Mouse (Mus musculus) limb, embryonic 13.5 days (tissue): ENCODE data around the gene Dnaaf1. TPM values are rescaled to one million over a fixed set of nuclear protein-coding genes. Genes with fewer than 3 reads are reported as not detected.

Experiments used
- ATAC-seq: fragments of 200-750 bp; cut with Nextera tagmentation; 2 replicates; pipeline ENCODE4 v1.8.0; 2017; ENCODE audit warnings: low read depth, moderate number of reproducible peaks, moderate TSS enrichment; ENCODE audit not compliant: low FRiP score
- H3K27ac ChIP-seq: fragments of 300-500 bp; sonication (generic); 2 replicates; pipeline ENCODE4 v1.5.1; 2015; ENCODE audit warnings: inconsistent platforms, mild to moderate bottlenecking, moderate library complexity
- H3K27me3 ChIP-seq: fragments of 300-500 bp; sonication (generic); 2 replicates; pipeline ENCODE4 v1.6.1; 2015; ENCODE audit warnings: mild to moderate bottlenecking, inconsistent platforms
- H3K36me3 ChIP-seq: fragments of 300-500 bp; sonication (generic); 2 replicates; pipeline ENCODE4 v1.6.1; 2015; ENCODE audit warnings: inconsistent platforms, mild to moderate bottlenecking, moderate library complexity
- H3K4me1 ChIP-seq: fragments of 300-500 bp; sonication (generic); 2 replicates; pipeline ENCODE4 v1.6.1; 2015; ENCODE audit warnings: inconsistent platforms
- H3K4me2 ChIP-seq: fragments of 300-500 bp; sonication (generic); replicated peaks from 2 replicates; pipeline ENCODE4 v1.6.1; 2015; ENCODE audit warnings: inconsistent platforms, mild to moderate bottlenecking, moderate library complexity
- H3K4me3 ChIP-seq: fragments of 300-500 bp; sonication (generic); 2 replicates; pipeline ENCODE4 v1.5.1; 2015; ENCODE audit warnings: moderate library complexity, mild to moderate bottlenecking, inconsistent platforms
- H3K9ac ChIP-seq: fragments of 300-500 bp; sonication (generic); 2 replicates; pipeline ENCODE4 v1.6.1; 2015; ENCODE audit warnings: mild to moderate bottlenecking, inconsistent platforms
- H3K9me3 ChIP-seq: fragments of 300-500 bp; sonication (generic); 2 replicates; pipeline ENCODE4 v1.6.1; 2016; ENCODE audit warnings: inconsistent platforms
- WGBS: fragments of 180-500 bp; shearing (Covaris S2); methylation state at CpG from one replicate; pipeline ENCODE4 v1.1.7; 2015; 5-methylcytosine and 5-hydroxymethylcytosine counted together
- polyA plus RNA-seq: library from polyadenylated mRNA; unstranded; fragments of >200 nt; fragmentation: Nextera tagmentation; extraction: Ambion mirVana; gene quantifications from 2 replicates; pipeline ENCODE4 v1.2.1, GENCODE M21; 2015

The Dnaaf1 gene
- polyA plus RNA-seq, 1 experiment from 2014 or later, result 0.11 TPM

DNA sequence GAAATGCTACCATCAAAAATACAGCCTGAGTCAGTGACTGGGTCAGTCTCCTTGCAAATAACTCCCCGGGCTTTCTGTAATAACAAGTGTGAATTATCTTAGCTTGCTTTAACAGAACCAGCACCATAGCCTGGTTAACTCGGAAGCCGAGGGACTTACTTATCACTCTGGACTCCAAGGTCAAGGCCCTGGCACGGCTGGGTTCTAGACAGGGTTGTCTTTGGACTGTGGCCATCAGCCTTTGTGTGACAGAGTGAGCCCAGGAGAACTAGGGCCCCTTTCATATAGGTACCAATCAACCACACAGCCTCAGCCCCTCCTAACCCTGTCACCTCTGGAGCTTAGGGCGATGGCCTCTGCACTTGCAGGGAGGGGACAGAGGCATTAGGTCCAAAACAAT is 66.0 kb downstream of the Dnaaf1 start:
- H3K9ac ChIP-seq, result no peak overlapping the region
- 83% methylated on average over 5 of the region's 5 CpGs for WGBS
- no peak overlapping the region for H3K27ac ChIP-seq
- ATAC-seq, result no peak
- H3K4me2 ChIP-seq, result no peak overlapping the region
- H3K27me3 ChIP-seq, result 0 out of 2 replicates have a peak, but pooled peaks cover 4% of the 10 kb centered on the region
- H3K9me3 ChIP-seq, result 0 out of 2 replicates have a peak, but pooled peaks cover 5% of the 10 kb centered on the region
- no peak overlapping the region for H3K4me3 ChIP-seq
- no peaks in the 10 kb centered on the region for H3K36me3 ChIP-seq
- no peaks in the 10 kb centered on the region for H3K4me1 ChIP-seq

DNA sequence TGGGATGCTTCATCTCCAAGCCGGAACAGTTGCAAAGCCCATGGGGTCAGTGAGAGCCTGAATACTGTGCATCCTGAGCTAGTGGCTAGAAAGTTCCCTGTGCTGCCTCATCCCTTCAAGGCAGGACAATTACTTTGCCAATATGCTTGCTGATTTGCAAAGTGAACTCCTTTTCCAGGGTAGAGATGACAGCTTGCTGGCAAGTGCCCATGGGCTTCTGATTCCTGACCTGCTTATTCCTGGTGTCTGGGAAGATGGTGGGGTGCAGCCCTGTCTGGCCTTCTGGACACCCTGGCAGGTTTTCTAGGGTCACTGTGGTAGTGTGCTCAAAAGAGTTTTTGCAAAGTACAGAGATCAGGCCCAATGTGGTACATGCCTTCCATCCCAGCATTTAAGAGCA is 67.9 kb downstream of the Dnaaf1 start:
- Histone ChIP-seq H3K9ac (no peak overlapping the region), H3K4me1 (no peaks in the 10 kb centered on the region), H3K36me3 (no peaks in the 10 kb centered on the region), H3K27me3 (no peaks in the 10 kb centered on the region), H3K4me3 (no peak overlapping the region), H3K27ac (no peak overlapping the region), H3K9me3 (0 out of 2 replicates have a peak, but pooled peaks cover 8% of the 10 kb centered on the region), H3K4me2 (no peak overlapping the region)
- 87% methylated on average over 1 of the region's 1 CpGs for WGBS
- ATAC-seq, result no peak

DNA sequence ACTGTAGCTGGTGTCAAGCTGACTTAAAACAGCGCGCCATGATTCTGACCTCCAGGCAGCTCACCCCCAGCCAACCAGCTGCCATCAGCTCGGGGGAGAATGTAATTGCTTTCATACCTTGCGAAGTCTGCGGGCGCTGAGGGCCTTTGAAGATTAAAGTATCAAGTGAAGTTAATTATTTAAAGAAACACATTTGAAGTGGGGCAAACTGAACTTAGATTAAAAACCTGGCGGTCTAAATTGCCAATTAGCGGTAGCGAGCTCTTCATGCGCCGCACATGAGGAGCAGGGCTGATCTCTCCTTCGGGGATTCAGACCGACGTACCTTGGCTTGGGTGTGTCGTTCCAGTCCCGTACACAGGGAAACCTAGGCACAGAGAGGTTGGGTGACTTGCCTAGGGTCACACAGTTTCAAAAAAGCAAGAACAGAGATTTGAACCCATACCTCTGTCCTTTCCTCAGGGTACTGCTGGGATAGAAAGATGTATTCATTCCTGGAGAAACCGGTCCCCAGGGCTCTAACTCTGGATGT is 69.5 kb downstream of the Dnaaf1 start:
- 43% methylated on average over 17 of the region's 17 CpGs for WGBS
- ATAC-seq, result no peak

DNA sequence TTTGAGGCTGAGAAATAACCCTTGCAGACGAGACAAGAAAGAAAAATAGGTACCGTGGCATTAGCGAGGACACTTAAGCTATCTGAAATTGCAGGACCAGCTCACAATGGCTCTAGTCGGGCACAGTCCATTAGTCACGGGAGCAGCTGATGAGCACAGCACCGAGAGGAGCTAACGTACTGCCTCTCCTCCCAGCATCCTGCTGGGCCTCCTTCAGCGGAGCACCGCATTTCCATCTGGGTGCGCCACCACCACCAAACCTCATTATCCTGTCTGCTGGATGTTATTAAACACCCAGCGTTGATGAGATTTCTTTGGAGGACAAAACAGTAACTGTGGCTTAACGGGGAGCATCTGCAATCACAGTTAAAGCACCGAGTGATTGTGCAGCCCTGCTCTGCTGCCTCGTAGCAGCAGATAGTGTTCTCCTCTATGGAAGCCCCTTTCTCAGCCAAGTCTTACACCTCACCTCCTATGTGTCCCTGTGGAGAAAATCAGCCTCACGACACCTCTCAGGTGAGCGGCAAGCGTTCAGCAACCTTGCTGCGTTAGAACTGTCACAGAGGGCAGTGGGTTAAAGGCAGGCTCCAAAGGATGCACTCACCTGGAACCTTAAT is 70.1 kb downstream of the Dnaaf1 start:
- Histone ChIP-seq H3K4me2 (no peak overlapping the region), H3K4me1 (0 out of 2 replicates have a peak, but pooled peaks cover 1% of the 10 kb centered on the region), H3K36me3 (no peaks in the 10 kb centered on the region), H3K27me3 (no peaks in the 10 kb centered on the region), H3K9me3 (0 out of 2 replicates have a peak, but pooled peaks cover 8% of the 10 kb centered on the region), H3K27ac (no peak overlapping the region), H3K9ac (no peak overlapping the region), H3K4me3 (no peak overlapping the region)
- ATAC-seq, result no peak
- WGBS, result 58% methylated on average over 18 of the region's 18 CpGs

More for the DNA sequence above, 69.5 kb downstream of the Dnaaf1 start:
- no peaks in the 10 kb centered on the region for H3K4me1 ChIP-seq
- 0 out of 2 replicates have a peak, but pooled peaks cover 8% of the 10 kb centered on the region for H3K9me3 ChIP-seq
- H3K27ac ChIP-seq, result no peak overlapping the region
- H3K4me2 ChIP-seq, result no peak overlapping the region
- H3K27me3 ChIP-seq, result no peaks in the 10 kb centered on the region
- H3K9ac ChIP-seq, result no peak overlapping the region
- H3K4me3 ChIP-seq, result no peak overlapping the region
- H3K36me3 ChIP-seq, result no peaks in the 10 kb centered on the region

DNA sequence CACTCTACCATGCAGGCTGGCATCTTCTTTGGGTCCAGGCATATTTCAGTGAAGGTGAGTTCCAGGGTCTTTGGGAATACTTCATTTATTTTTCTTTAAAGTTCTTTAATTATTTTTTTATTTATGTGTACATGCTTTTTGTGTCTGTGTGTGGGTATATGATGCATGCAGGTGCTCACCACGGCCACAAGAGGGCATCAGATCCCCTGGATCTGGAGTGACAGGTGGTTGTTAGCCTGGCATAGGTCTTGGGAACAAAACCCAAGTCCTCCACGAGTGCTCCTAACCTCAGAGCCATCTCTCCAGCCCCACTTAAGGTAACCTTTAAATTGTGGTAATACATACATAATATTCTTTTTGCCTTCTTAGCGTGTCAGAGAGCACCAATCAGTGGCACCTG is 71.2 kb downstream of the Dnaaf1 start:
- Histone ChIP-seq H3K9me3 (0 out of 2 replicates have a peak, but pooled peaks cover 8% of the 10 kb centered on the region), H3K9ac (no peak overlapping the region), H3K27ac (no peak overlapping the region), H3K4me2 (no peak overlapping the region), H3K36me3 (no peaks in the 10 kb centered on the region), H3K27me3 (no peaks in the 10 kb centered on the region), H3K4me1 (peaks cover 2% of the 10 kb centered on the region; the same call in 1 of the 2 replicates), H3K4me3 (no peak overlapping the region)
- WGBS, result 81% methylated on average over 3 of the region's 3 CpGs
- no peak for ATAC-seq

DNA sequence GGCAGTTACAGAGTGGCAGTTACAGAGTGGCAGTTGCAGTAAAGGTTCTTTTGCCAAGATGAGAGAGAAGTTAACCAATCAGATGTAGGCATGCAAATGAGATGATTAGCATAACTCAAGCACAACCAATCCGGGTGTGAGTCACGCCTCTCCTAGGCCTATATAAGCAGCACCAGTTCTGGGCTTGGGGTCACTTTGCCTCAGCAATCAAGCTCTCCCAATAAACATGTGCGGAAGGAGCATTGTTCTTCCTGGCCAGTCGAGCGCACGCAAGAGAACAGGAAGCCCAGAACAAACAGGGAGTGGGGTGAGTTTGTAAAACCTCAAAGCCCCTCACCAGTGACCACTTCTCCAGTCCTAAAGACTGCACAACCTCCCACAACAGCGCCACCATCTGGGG is 71.8 kb downstream of the Dnaaf1 start:
- no peak overlapping the region for H3K27ac ChIP-seq
- H3K4me2 ChIP-seq, result no peak overlapping the region
- 0 out of 2 replicates have a peak, but pooled peaks cover 7% of the 10 kb centered on the region for H3K9me3 ChIP-seq
- no peaks in the 10 kb centered on the region for H3K27me3 ChIP-seq
- no peak overlapping the region for H3K4me3 ChIP-seq
- no peaks in the 10 kb centered on the region for H3K36me3 ChIP-seq
- no peak for ATAC-seq
- 90% methylated on average over 7 of the region's 7 CpGs for WGBS
- peaks cover 9% of the 10 kb centered on the region for H3K4me1 ChIP-seq
- no peak overlapping the region for H3K9ac ChIP-seq

Other genes with a start within 250 kb of the Dnaaf1 start
- gene Hsbp1, start 230.7 kb upstream of the Dnaaf1 start, polyA plus RNA-seq, result 344 and 356 TPM in 2 replicates
- gene Mlycd, start 180.4 kb upstream of the Dnaaf1 start, polyA plus RNA-seq, result 9.6 and 11.4 TPM in 2 replicates
- gene Osgin1, start 141.1 kb upstream of the Dnaaf1 start, polyA plus RNA-seq, result 0.73 and 0.76 TPM in 2 replicates
- gene Necab2, start 128.5 kb upstream of the Dnaaf1 start, polyA plus RNA-seq, result 3.1 and 3.5 TPM in 2 replicates
- 0.29 TPM in 1 of 2 replicates, not detected in the other for gene Slc38a8, start 73.5 kb upstream of the Dnaaf1 start, polyA plus RNA-seq
- 139 and 142 TPM in 2 replicates for gene Mbtps1, start 16.5 kb upstream of the Dnaaf1 start, polyA plus RNA-seq
- 31.0 and 32.3 TPM in 2 replicates for gene Hsdl1, start 52 bp upstream of the Dnaaf1 start, polyA plus RNA-seq
- 12.4 and 13.8 TPM in 2 replicates for gene Taf1c, start 30.0 kb downstream of the Dnaaf1 start, polyA plus RNA-seq
- gene Adad2, start 37.5 kb downstream of the Dnaaf1 start, polyA plus RNA-seq, result 0.19 and 0.38 TPM in 2 replicates
- 0.06 TPM in 1 of 2 replicates, not detected in the other for gene Kcng4, start 60.4 kb downstream of the Dnaaf1 start, polyA plus RNA-seq
- 0.20 and 0.24 TPM in 2 replicates for gene Wfdc1, start 91.1 kb downstream of the Dnaaf1 start, polyA plus RNA-seq
- 2.0 and 2.6 TPM in 2 replicates for gene Atp2c2, start 124.8 kb downstream of the Dnaaf1 start, polyA plus RNA-seq
- 10.3 and 10.7 TPM in 2 replicates for gene Tldc1, start 203.2 kb downstream of the Dnaaf1 start, polyA plus RNA-seq